Mouse (Mus musculus) kidney, embryonic 15.5 days (tissue): ENCODE measurements around the gene Larp1b. TPM values are rescaled to one million over a fixed set of nuclear protein-coding genes. Genes with fewer than 3 reads are reported as not detected.
A peak's percentile ranks its signal among the peaks of the same experiment; 100 is the strongest.
"Not testable (repeated sequence)": the region's sequence is repeated elsewhere in the genome, so short reads cannot be mapped to it uniquely, and the experiment has no call there.

ENCODE experiments used
- ATAC-seq: fragments of 200-750 bp; cut with Nextera tagmentation; replicated peaks from 2 replicates; pipeline ENCODE4 v1.8.0; 2017; ENCODE audit warnings: moderate TSS enrichment; ENCODE audit not compliant: low FRiP score
- H3K27ac ChIP-seq: fragments of 300-500 bp; sonication (generic); 2 replicates; pipeline ENCODE4 v1.5.1; 2015; ENCODE audit warnings: mild to moderate bottlenecking, inconsistent platforms
- H3K27me3 ChIP-seq: fragments of 300-500 bp; sonication (generic); 2 replicates; pipeline ENCODE4 v1.6.1; 2015; ENCODE audit warnings: inconsistent platforms
- H3K36me3 ChIP-seq: fragments of 300-500 bp; sonication (generic); 2 replicates; pipeline ENCODE4 v1.6.1; 2015; ENCODE audit warnings: inconsistent platforms
- H3K4me1 ChIP-seq: fragments of 300-500 bp; sonication (generic); 2 replicates; pipeline ENCODE4 v1.6.1; 2015; ENCODE audit warnings: inconsistent platforms
- H3K4me2 ChIP-seq: fragments of 300-500 bp; sonication (generic); 2 replicates; pipeline ENCODE4 v1.6.1; 2015; ENCODE audit warnings: moderate library complexity, mild to moderate bottlenecking, inconsistent platforms
- H3K4me3 ChIP-seq: fragments of 300-500 bp; sonication (generic); replicated peaks from 2 replicates; pipeline ENCODE4 v1.5.1; 2015; ENCODE audit warnings: mild to moderate bottlenecking, inconsistent platforms
- H3K9ac ChIP-seq: fragments of 300-500 bp; sonication (generic); 2 replicates; pipeline ENCODE4 v1.6.1; 2015; ENCODE audit warnings: mild to moderate bottlenecking, inconsistent platforms
- H3K9me3 ChIP-seq: fragments of 300-500 bp; sonication (generic); replicated peaks from 2 replicates; pipeline ENCODE4 v1.6.1; 2016; ENCODE audit warnings: inconsistent platforms
- WGBS: fragments of 180-500 bp; shearing (Covaris S2); methylation state at CpG from one replicate; pipeline ENCODE4 v1.1.7; 2015; ENCODE audit warnings: mixed read lengths; 5-methylcytosine and 5-hydroxymethylcytosine counted together
- polyA plus RNA-seq: library from polyadenylated mRNA; unstranded; fragments of >200 nt; fragmentation: Nextera tagmentation; extraction: Ambion mirVana; gene quantifications from 2 replicates; pipeline ENCODE4 v1.2.1, GENCODE M21; 2015

Gene Larp1b
- 8.3 and 10.1 TPM in 2 replicates for polyA plus RNA-seq

DNA sequence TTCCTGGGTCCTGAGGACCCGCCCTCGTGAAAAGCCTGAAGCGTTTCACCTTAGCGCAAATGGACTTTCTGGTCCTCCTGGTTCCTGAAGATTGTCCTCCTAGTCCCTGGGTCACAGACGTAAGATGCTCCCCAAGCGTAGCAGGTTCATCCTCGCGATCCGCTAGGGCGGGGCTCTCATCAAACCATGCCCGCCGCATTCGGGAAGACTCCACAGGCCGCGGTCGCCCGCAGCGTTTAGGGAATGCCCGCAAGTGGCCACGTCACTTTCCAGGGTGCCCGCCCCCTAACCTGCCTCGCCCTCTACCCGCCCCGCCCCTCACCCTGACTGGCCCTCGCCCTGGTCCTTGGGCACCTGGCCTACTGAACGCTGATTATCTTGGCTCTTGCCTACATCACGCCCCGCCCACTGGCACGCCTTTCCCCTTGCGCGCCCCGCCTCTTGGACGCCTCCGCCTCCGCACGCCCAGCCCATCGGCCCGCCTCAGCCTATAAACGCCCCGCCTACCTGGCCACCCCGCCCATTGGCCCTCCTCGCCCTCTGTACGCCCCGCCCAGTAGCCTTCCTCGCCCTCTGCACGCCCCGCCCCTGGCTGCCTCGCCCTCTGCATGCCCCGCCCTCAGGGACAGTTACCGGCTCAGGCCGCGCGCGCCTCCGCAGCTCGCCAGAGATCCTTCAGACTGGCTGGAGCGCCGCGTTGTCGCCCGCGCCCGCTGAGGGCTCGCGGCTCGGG lies at the start of gene Larp1b:
Gene Larp1b, plus strand, starts transcription at position 659 of the 733 bp plus-strand sequence.
- Histone ChIP-seq H3K9ac (peak within 1 kb of the TSS; percentile 68), H3K4me1 (peaks cover 7% of the 10 kb centered on the region), H3K9me3 (no peaks in the 10 kb centered on the region), H3K27me3 (peaks cover 17% of the 10 kb centered on the region; the same call in 1 of the 2 replicates), H3K4me3 (peak within 1 kb of the TSS; percentile 83), H3K36me3 (no peaks in the 10 kb centered on the region), H3K27ac (peak within 1 kb of the TSS; percentile 89), H3K4me2 (peak within 1 kb of the TSS; percentile 99)
- WGBS = under 1% methylated on average over 56 of the region's 66 CpGs
- ATAC-seq = peak; percentile 96

DNA sequence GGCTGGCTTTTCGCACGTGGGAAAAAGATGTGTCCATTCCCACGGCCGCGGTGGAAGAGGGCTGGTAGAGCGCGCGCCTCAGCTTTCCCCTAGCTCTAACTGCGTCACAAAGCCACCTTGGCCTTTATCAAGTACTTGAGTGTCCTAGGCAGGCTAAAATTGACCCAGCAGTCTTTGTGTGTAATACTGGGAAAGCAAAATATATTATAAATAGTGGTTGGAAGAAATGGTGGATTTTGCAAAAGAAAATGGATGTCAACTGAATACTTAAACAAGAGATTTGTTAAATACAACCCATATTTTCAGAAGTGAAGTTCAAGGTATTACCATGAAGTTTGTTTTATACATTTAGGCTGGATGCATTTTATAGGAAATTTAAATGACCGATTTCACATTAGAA lies 47.2 kb upstream of the Larp1b start, which contains the start of gene 1700034I23Rik:
Gene 1700034I23Rik, minus strand, starts transcription at position 101 of the 400 bp plus-strand sequence.
- not testable (repeated sequence) for H3K4me1 ChIP-seq, H3K4me2 ChIP-seq, H3K4me3 ChIP-seq, ATAC-seq, H3K9ac ChIP-seq, H3K36me3 ChIP-seq, H3K27ac ChIP-seq, H3K9me3 ChIP-seq, H3K27me3 ChIP-seq
- 99% methylated on average over 6 of the region's 10 CpGs for WGBS

DNA sequence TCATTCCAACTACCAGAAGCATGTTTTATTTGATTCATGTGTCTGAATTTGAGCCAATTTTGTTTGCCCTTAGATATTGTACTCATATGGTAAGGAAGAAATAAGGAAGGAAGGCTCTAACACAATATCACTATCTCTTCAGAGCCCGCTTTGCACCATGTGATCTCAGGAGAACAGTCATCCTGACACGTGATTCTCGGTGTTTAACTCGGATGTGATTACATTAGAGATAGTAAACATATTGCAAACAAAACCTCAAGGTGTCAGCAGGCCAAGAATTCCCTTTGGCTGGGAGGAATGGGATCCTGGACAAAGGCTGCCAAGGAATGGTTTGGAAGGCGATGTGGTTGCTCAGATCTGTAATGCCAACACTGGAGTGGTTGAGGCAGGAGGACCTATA lies 11.4 kb upstream of the Larp1b start:
- Histone ChIP-seq H3K9ac (no peak overlapping the region), H3K27ac (no peak overlapping the region), H3K27me3 (no peaks in the 10 kb centered on the region), H3K9me3 (no peaks in the 10 kb centered on the region), H3K4me3 (no peak overlapping the region), H3K4me1 (no peaks in the 10 kb centered on the region), H3K4me2 (no peak overlapping the region), H3K36me3 (peaks cover 13% of the 10 kb centered on the region)
- ATAC-seq = no peak
- WGBS = 86% methylated on average over 5 of the region's 5 CpGs

DNA sequence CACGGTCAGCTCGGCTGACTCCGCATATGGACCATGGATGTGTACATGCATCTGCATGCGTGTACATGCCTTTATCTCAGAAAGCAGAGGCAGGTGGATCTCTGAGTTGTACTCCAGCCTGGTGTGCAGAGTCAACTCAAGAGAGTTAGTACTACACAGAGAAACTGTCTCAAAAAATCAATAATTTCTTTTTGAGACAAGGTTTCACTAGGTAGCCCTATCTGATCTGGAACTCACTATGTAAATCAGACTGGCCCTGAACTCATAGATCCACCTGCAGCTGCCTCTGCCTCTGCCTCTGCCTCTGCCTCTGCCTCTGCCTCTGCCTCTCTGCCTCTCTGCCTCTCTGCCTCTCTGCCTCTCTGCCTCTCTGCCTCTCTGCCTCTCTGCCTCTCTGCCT lies 11.0 kb upstream of the Larp1b start:
- Histone ChIP-seq H3K36me3 (peaks cover 9% of the 10 kb centered on the region), H3K4me3 (no peak overlapping the region), H3K9ac (no peak overlapping the region), H3K4me2 (no peak overlapping the region), H3K9me3 (no peaks in the 10 kb centered on the region), H3K4me1 (no peaks in the 10 kb centered on the region), H3K27me3 (no peaks in the 10 kb centered on the region), H3K27ac (no peak overlapping the region)
- 95% methylated on average over 4 of the region's 4 CpGs for WGBS
- ATAC-seq = no peak

DNA sequence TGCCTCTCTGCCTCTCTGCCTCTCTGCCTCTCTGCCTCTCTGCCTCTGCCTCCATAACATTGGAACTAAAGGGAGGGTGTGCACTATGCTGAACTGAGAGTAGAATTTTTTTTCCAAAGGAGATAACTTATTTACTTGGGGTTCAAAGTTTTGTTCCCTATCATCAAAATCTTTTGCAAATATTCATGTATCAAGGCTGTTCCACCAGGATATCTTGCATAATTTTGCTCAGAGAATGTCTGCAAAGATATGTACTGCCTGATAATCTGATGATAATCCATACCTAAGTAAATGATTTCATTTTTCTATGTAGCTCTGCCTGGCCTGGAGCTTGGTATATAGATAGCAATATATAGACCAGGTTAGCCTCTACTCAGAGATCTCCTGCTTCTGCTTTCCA lies 10.6 kb upstream of the Larp1b start:
- Histone ChIP-seq H3K27me3 (no peaks in the 10 kb centered on the region), H3K4me1 (no peaks in the 10 kb centered on the region), H3K36me3 (peaks cover 4% of the 10 kb centered on the region; the same call in 1 of the 2 replicates), H3K4me2 (no peak overlapping the region), H3K9me3 (no peaks in the 10 kb centered on the region), H3K4me3 (no peak overlapping the region), H3K27ac (no peak overlapping the region), H3K9ac (no peak overlapping the region)
- ATAC-seq = no peak

DNA sequence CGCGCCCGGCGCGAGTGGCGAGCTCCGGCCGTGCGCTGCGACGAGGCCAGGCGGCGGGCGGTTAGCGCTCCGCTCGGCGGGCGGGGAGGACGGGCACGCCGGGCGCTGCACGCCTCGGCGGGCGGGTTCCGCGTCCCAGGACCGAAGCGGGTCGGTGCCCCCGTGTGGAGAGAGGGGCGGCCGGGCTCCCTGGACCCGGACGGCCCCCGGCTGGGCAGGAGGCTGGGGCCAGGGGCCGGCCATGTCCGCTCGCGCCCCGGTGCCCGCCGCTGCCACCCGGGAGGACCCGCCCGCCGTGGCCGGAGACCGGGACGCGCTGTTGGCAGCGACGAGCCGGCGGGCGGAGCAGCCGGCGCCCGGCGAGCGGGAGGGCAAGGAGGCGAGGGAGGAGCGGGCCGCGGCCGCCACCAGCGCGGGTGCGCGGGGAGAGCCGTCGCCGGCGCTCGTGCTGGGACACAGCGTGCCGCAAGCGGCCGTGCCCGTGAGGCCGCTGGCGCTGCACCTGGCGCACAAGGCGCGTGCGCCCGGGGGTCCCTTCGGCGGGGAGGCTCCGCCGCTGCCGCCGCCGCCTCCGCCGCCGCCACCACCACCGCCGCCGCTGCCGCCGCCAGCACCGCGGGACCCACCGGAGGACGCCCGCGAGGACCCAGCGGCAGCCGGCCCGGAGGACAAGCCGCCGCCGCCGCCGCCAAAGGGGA lies 424 bp downstream of the Larp1b start:
- peaks cover 7% of the 10 kb centered on the region for H3K4me1 ChIP-seq
- peak overlapping the region; percentile 83 for H3K4me3 ChIP-seq
- WGBS = under 1% methylated on average over 110 of the region's 118 CpGs
- H3K27me3 ChIP-seq = peaks cover 17% of the 10 kb centered on the region; the same call in 1 of the 2 replicates
- no peaks in the 10 kb centered on the region for H3K9me3 ChIP-seq
- peak overlapping the region; percentile 68 for H3K9ac ChIP-seq
- H3K27ac ChIP-seq = peak overlapping the region; percentile 89
- ATAC-seq = peak; percentile 42
- H3K4me2 ChIP-seq = peak overlapping the region; percentile 99
- no peaks in the 10 kb centered on the region for H3K36me3 ChIP-seq

DNA sequence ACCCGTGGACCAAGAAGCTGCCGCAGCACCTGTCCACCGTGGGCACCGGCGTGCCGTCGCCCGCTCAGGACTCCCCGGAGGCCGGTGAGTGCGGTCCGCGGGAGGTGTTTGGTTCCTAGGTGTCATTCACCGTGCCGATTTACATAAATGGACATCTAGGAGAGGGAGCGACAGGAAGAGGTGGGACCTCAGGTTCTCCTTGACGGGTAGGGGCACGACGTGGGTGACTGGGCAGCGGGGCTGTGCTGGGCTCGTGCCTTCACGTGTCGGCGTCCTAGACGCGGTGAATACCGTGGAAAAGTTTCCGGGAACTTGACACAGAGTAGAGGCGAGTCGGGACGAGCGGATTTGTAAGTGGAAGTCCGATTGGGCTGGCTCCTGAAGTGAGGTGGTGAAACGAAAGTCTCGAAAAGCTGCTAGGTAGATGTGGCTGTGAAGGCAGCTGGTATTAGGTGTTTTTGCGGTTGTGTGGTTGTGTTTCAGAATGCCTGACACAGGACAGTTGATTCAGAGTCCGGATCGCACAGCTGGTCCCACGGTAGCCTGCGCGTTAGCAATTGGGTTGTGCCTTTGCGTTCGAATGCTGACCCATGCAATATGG lies 1.1 kb downstream of the Larp1b start:
- under 1% methylated on average over 43 of the region's 43 CpGs for WGBS
- peak overlapping the region; percentile 68 for H3K9ac ChIP-seq
- peak overlapping the region; percentile 89 for H3K27ac ChIP-seq
- no peaks in the 10 kb centered on the region for H3K9me3 ChIP-seq
- peaks cover 7% of the 10 kb centered on the region for H3K4me1 ChIP-seq
- peak overlapping the region; percentile 83 for H3K4me3 ChIP-seq
- ATAC-seq = peak; percentile 14
- peak overlapping the region; percentile 99 for H3K4me2 ChIP-seq
- H3K36me3 ChIP-seq = no peaks in the 10 kb centered on the region
- peaks cover 17% of the 10 kb centered on the region; the same call in 1 of the 2 replicates for H3K27me3 ChIP-seq

DNA sequence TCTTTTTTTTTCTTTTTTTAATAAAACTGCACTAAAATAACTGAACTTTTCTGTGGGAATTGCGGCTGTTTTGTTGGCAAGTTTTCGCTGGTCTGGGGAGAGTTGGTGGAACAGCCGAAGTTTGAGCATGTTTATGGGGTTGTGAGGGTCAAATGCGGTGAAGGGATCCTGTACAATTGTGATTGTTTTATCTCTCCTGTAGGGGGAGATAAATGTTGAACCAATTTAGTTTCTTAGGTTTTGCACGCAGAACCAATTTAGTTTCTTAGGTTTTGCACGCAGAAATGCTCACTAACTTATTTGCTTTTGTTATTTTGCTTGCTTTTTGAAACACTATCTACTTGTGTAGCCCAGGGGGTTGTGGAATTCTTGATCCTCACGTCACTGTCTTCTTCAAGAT lies 1.7 kb downstream of the Larp1b start:
- no peak overlapping the region for H3K9ac ChIP-seq
- H3K4me3 ChIP-seq = peak overlapping the region; percentile 83
- H3K9me3 ChIP-seq = no peaks in the 10 kb centered on the region
- peaks cover 17% of the 10 kb centered on the region; the same call in 1 of the 2 replicates for H3K27me3 ChIP-seq
- H3K4me2 ChIP-seq = peak overlapping the region; percentile 99
- H3K27ac ChIP-seq = no peak overlapping the region
- peaks cover 7% of the 10 kb centered on the region for H3K4me1 ChIP-seq
- H3K36me3 ChIP-seq = no peaks in the 10 kb centered on the region
- no peak for ATAC-seq
- WGBS = 13% methylated on average over 7 of the region's 7 CpGs

DNA sequence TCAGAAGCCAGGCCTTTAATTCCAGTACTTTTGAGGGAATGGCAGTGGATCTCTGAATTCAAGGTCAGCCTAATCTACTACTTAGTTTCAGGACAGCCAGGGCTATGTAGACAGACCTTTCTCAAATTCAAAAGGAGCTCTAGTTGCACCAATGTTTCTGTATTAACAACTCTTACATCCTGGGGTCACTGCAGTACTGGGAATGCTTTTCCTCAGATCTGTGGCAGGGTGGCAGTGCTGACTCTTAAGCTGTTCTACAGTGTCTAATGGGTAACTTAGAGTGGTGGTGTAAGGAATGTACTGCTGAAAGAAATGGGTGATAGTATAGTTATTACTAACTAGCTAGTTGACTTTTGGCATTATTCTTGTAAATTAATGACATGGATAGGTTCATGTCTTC lies 3.0 kb downstream of the Larp1b start:
- Histone ChIP-seq H3K4me1 (peaks cover 7% of the 10 kb centered on the region), H3K9me3 (no peaks in the 10 kb centered on the region), H3K36me3 (no peaks in the 10 kb centered on the region), H3K4me2 (no peak overlapping the region), H3K9ac (no peak overlapping the region), H3K27ac (no peak overlapping the region), H3K4me3 (no peak overlapping the region), H3K27me3 (peaks cover 15% of the 10 kb centered on the region; the same call in 1 of the 2 replicates)
- no peak for ATAC-seq

DNA sequence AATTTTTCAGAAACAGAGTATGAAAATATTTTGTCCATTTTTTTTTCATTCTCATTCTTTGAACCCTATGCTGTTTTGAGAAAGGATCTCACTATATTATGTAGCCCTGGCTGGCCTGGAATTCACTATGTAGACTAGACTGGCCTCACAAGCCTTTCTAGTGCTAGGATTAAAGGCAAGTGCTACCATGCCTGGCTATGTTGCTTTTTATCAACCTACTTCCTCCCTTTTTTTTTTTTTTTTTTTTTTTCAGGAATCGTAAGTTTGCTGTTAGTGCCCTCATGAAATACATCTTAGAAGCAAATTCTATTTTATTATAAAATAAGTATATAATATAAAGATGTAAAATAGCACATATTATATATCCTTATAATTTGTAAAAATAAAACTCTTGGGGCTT lies 5.2 kb downstream of the Larp1b start:
- Histone ChIP-seq H3K27ac (no peak overlapping the region), H3K27me3 (peaks cover 4% of the 10 kb centered on the region; the same call in 1 of the 2 replicates), H3K4me3 (no peak overlapping the region), H3K4me2 (no peak overlapping the region), H3K4me1 (peaks cover 5% of the 10 kb centered on the region; the same call in 1 of the 2 replicates), H3K9ac (no peak overlapping the region), H3K36me3 (no peaks in the 10 kb centered on the region), H3K9me3 (no peaks in the 10 kb centered on the region)
- ATAC-seq = no peak
- WGBS = 76% methylated on average over 1 of the region's 1 CpGs

DNA sequence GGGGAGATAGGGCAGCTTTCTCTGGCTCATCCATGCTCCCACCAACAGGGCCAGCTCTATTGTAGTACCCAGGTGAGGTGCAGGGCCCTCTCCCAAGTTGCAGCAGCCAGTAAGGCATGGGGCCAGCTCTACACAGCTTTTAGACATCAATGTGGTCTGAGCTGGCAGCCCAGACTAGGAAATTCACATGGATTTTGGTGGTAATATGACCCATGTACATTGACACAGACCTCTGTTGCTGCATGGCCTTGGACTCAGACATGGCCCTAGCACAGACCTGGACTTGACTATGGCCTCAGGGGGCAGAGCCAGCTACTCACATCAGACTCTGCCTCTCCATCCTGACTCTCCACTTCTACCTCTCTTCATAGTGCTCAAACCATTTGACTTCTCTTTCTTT lies 9.2 kb downstream of the Larp1b start:
- Histone ChIP-seq H3K27ac (no peak overlapping the region), H3K4me2 (no peak overlapping the region), H3K4me3 (no peak overlapping the region), H3K27me3 (no peaks in the 10 kb centered on the region), H3K4me1 (no peaks in the 10 kb centered on the region), H3K9ac (no peak overlapping the region), H3K36me3 (no peaks in the 10 kb centered on the region), H3K9me3 (no peaks in the 10 kb centered on the region)
- ATAC-seq = no peak

DNA sequence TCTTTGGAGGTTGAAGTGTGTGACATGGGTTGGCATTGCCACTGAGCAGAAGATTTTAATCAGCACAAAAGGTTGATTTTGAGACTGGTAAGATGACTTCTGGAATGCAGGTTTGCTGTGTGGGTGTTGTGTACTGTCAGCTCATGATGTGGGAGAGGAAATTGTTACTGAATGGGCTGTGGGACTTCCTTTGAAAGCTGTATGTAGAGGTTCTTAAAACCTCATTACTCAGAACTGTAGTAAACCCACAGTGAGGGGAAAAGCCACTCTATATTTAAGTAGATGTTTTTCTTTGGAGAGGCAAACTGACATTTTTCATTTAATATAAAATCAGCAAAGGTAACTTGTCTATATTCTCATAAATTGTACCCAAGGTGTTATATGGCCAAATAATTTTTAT lies 31.1 kb downstream of the Larp1b start:
- H3K27me3 ChIP-seq = no peaks in the 10 kb centered on the region
- H3K36me3 ChIP-seq = no peaks in the 10 kb centered on the region
- H3K4me3 ChIP-seq = no peak overlapping the region
- no peak overlapping the region for H3K27ac ChIP-seq
- H3K4me1 ChIP-seq = no peaks in the 10 kb centered on the region
- ATAC-seq = no peak
- no peak overlapping the region for H3K4me2 ChIP-seq
- H3K9ac ChIP-seq = no peak overlapping the region
- H3K9me3 ChIP-seq = no peaks in the 10 kb centered on the region
